8 mouse cellular contexts compared by ENCODE assay signal in the genomic region with DNA sequence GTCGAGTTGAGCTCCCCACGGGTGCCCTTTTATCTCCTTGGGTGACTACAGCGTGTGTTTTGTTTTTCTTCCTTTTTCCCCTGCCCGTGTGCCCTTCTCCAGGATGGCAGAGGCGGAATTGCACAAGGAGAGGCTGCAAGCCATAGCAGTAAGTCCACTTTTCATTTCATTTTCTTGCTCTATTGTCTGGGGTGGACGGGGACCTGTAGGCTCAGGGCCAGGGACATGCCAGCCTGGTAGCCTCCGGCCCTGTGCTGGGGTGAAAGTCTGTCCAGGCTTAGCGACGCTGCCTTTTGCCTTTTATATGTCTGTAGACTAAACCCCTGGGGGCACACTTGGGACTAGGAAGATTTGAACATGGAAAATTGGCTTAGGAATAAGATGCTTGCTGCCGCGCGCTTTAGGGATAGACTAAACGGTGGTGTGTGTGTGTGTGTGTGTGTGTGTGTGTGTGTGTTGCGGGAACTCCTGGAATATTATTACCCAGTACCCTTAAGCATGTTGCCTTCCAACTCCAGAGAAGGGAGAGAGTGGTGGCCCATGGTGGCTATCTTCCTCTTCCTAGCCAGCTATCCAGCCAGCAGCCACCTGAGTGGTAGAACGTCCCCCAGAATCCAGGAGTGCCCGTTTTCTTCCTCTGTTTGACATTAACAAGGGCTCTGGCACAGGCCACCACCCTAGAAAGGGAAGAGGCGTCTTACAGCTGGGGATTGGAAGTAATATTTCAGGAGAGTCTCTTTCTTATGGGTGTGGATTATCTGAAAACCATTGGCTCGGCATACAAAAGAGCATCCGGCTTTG. TPM values are rescaled to one million over a fixed set of nuclear protein-coding genes. Genes with fewer than 3 reads are reported as not detected.
DNase-seq lines count a peak whose midpoint lies in the region; ATAC-seq lines count a peak whose summit lies in the region.

No protein-coding gene starts in this region.

- peaks cover 5% of the 10 kb centered on the region; the same call in 1 of the 2 replicates for H3K27me3 ChIP-seq in heart, embryonic 10.5 days (ENCODE audit: insufficient read depth, poor library complexity, severe bottlenecking)
- H3K27me3 ChIP-seq in hindbrain, embryonic 10.5 days (ENCODE audit: insufficient read depth, poor library complexity, severe bottlenecking), result peaks cover 39% of the 10 kb centered on the region
- H3K27me3 ChIP-seq in midbrain, embryonic 14.5 days (ENCODE audit: control insufficient read depth, insufficient read depth, low read length), result no peaks in the 10 kb centered on the region

- DNase-seq in heart, embryonic 10.5 days (ENCODE audit: low spot score), result no peak
- DNase-seq in heart, adult 8-10 months (ENCODE audit: low spot score), result no peak
- no peak for DNase-seq in hindbrain, embryonic 10.5 days (ENCODE audit: low spot score)
- peak; percentile 62 for DNase-seq in midbrain, embryonic 14.5 days
- DNase-seq in right cerebral cortex, postnatal 36 days (ENCODE audit: low spot score in 2 of 2), result no peak
- no peak for DNase-seq in urinary bladder, postnatal 4 days (ENCODE audit: low spot score in 2 of 2)
- DNase-seq in ovary, postnatal 36 days (ENCODE audit: low spot score), result no peak

- H3K4me1 ChIP-seq in heart, embryonic 10.5 days, result peaks cover 49% of the 10 kb centered on the region
- peaks cover 15% of the 10 kb centered on the region for H3K4me1 ChIP-seq in brown adipose tissue, adult 24 weeks (ENCODE audit: control insufficient read depth, insufficient read depth, insufficient read length, low read length)
- peaks cover 19% of the 10 kb centered on the region for H3K4me1 ChIP-seq in hindbrain, embryonic 10.5 days (replicated peaks)
- H3K4me1 ChIP-seq in midbrain, embryonic 14.5 days (ENCODE audit: control insufficient read depth, insufficient read depth, low read length), result no peaks in the 10 kb centered on the region; the same call in 1 of the 2 replicates

- H3K4me3 ChIP-seq in heart, embryonic 10.5 days, result peak overlapping the region; percentile 81
- H3K4me3 ChIP-seq in brown adipose tissue, adult 24 weeks (ENCODE audit: insufficient read depth, low read depth, low read length), result peak overlapping the region; percentile 61
- peak overlapping the region; percentile 71 for H3K4me3 ChIP-seq in hindbrain, embryonic 10.5 days
- H3K4me3 ChIP-seq in midbrain, embryonic 14.5 days (replicated peaks; ENCODE audit: low read depth, low read length), result peak overlapping the region; percentile 50

- ATAC-seq in midbrain, embryonic 14.5 days (ENCODE audit: low FRiP score, low TSS enrichment), result no peak

- WGBS in heart, embryonic 10.5 days, result 30% methylated on average over 19 of the region's 19 CpGs
- 44% methylated on average over 19 of the region's 19 CpGs for WGBS in hindbrain, embryonic 10.5 days
- 46% methylated on average over 19 of the region's 19 CpGs for WGBS in midbrain, embryonic 14.5 days

- peak overlapping the region; percentile 84 for H3K4me2 ChIP-seq in midbrain, embryonic 14.5 days (ENCODE audit: low read length)

- no peaks in the 10 kb centered on the region for H3K9me3 ChIP-seq in heart, embryonic 10.5 days
- H3K9me3 ChIP-seq in hindbrain, embryonic 10.5 days, result no peaks in the 10 kb centered on the region
- no peaks in the 10 kb centered on the region for H3K9me3 ChIP-seq in midbrain, embryonic 14.5 days (ENCODE audit: control insufficient read depth, low read length)

- H3K36me3 ChIP-seq in heart, embryonic 10.5 days, result peaks cover 5% of the 10 kb centered on the region; the same call in 1 of the 2 replicates
- H3K36me3 ChIP-seq in hindbrain, embryonic 10.5 days, result no peaks in the 10 kb centered on the region
- no peaks in the 10 kb centered on the region for H3K36me3 ChIP-seq in midbrain, embryonic 14.5 days (ENCODE audit: control insufficient read depth, insufficient read depth, low read length)

- peak overlapping the region; percentile 98 for H3K27ac ChIP-seq in heart, embryonic 10.5 days
- peak overlapping the region; percentile 96 for H3K27ac ChIP-seq in brown adipose tissue, adult 24 weeks (replicated peaks; ENCODE audit: low read depth, low read length)
- H3K27ac ChIP-seq in hindbrain, embryonic 10.5 days, result peak overlapping the region; percentile 89
- peak overlapping the region; percentile 77 for H3K27ac ChIP-seq in midbrain, embryonic 14.5 days (replicated peaks; ENCODE audit: low read depth, low read length)

- H3K9ac ChIP-seq in midbrain, embryonic 14.5 days (replicated peaks; ENCODE audit: low read length), result peak overlapping the region; percentile 72

RNA-seq across cellular contexts. Expression of a gene that starts 0.5 kb away (rescaled TPM):
- polyA plus RNA-seq in heart, embryonic 10.5 days (2016; fragmentation: Nextera tagmentation; extraction: Ambion mirVana), result 53.0 and 72.5 TPM in 2 replicates
- 10 to 100 TPM; 29.2 to 44.2 (median 39.5) TPM for total RNA-seq in heart, adult 8-10 months (2022)
- polyA plus RNA-seq in brown adipose tissue, adult 24 weeks (2012; ENCODE audit: insufficient read depth, insufficient read length, missing spikeins), result 11.4 and 30.1 TPM in 2 replicates
- polyA plus RNA-seq in hindbrain, embryonic 10.5 days (2016; fragmentation: Nextera tagmentation; extraction: Ambion mirVana), result 25.3 and 32.6 TPM in 2 replicates
- polyA plus RNA-seq in midbrain, embryonic 14.5 days (2014; fragmentation: Nextera tagmentation; extraction: Ambion mirVana), result 6.4 and 10.7 TPM in 2 replicates
